Mouse (Mus musculus) skeletal muscle tissue, adult 2 months (tissue): ENCODE data around the gene Gm17521.
"Not testable (repeated sequence)": the region's sequence is repeated elsewhere in the genome, so short reads cannot be mapped to it uniquely, and the experiment has no call there.

Experiments
- DNase-seq: peaks from one replicate; pipeline ENCODE4 v3.0.0-alpha.2; 2012; ENCODE audit warnings: low read depth, low spot score

Gene Gm17521

GRCm38 (mm10) chrX:123029569-123029968, at the start of gene Gm17521:
Gene Gm17521 (minus strand): TSS chrX:123029669.
- not testable (repeated sequence) for DNase-seq

- no peak for DNase-seq
These were observed 14.5 kb upstream of the Gm17521 start for GRCm38 (mm10) chrX:123043956-123044355.

- DNase-seq, result no peak
These were observed 14.0 kb upstream of the Gm17521 start for GRCm38 (mm10) chrX:123043516-123043915.
